Mouse (Mus musculus): ENCODE results near the gene Zfp423. TPM values are rescaled to one million over a fixed set of nuclear protein-coding genes. Genes with fewer than 3 reads are reported as not detected.

Zfp423 gene
- polyA plus RNA-seq, 1 experiment from 2014 or later, result 10.4 TPM

DNA sequence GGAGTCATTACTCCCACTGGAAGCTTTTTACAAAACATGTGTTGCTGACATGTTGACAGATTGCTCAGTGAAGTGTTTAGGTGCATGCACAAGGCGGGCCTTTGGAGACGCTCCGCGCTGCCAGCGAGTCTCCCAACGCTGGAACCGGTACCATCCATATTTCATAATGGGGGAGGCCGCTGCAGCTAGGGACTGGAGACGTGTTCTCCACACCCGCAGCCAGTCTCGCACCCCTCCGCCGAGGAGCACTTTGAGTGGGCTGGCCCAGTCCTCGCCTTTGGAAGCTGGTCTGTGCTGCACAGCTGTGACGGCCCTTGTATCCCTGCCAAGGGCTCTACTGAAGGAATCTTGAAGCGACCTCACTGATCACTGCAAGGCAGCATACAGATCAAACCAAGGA, 122.5 kb downstream of the Zfp423 start:
- Histone ChIP-seq H3K36me3 (no peaks in the 10 kb centered on the region), H3K4me3 (peak overlapping the region; percentile 22), H3K4me1 (peaks cover 63% of the 10 kb centered on the region), H3K27ac (peak overlapping the region; percentile 50; the same call in 1 of the 2 replicates), H3K9me3 (no peaks in the 10 kb centered on the region), H3K27me3 (ENCODE audit: insufficient read depth, poor library complexity, severe bottlenecking) (no peaks in the 10 kb centered on the region)
- DNase-seq (ENCODE audit: low spot score), result peak; percentile 87
- WGBS, result 23% methylated on average over 16 of the region's 16 CpGs

- Histone ChIP-seq H3K4me3 (no peak overlapping the region; the same call in 1 of the 2 replicates), H3K4me1 (peaks cover 72% of the 10 kb centered on the region), H3K36me3 (no peaks in the 10 kb centered on the region), H3K9me3 (no peaks in the 10 kb centered on the region), H3K27me3 (ENCODE audit: insufficient read depth, poor library complexity, severe bottlenecking) (no peaks in the 10 kb centered on the region), H3K27ac (peak overlapping the region; percentile 80; the same call in 1 of the 2 replicates)
- 15% methylated on average over 7 of the region's 7 CpGs for WGBS
- no peak for DNase-seq (ENCODE audit: low spot score)
Measured at GRCm38 (mm10) chr8:87835924-87836323, 123.5 kb downstream of the Zfp423 start.

GRCm38 (mm10) chr8:87835411-87835821, 124.0 kb downstream of the Zfp423 start:
- Histone ChIP-seq H3K36me3 (no peaks in the 10 kb centered on the region), H3K4me1 (peaks cover 77% of the 10 kb centered on the region), H3K4me3 (peak overlapping the region; percentile 27; the same call in 1 of the 2 replicates), H3K27ac (peak overlapping the region; percentile 80), H3K27me3 (ENCODE audit: insufficient read depth, poor library complexity, severe bottlenecking) (no peaks in the 10 kb centered on the region), H3K9me3 (no peaks in the 10 kb centered on the region)
- no peak for DNase-seq (ENCODE audit: low spot score)
- WGBS, result 5% methylated on average over 11 of the region's 11 CpGs

- no peaks in the 10 kb centered on the region for H3K27me3 ChIP-seq (ENCODE audit: insufficient read depth, poor library complexity, severe bottlenecking)
- WGBS, result 35% methylated on average over 5 of the region's 5 CpGs
- H3K4me1 ChIP-seq, result peaks cover 82% of the 10 kb centered on the region
- H3K36me3 ChIP-seq, result no peaks in the 10 kb centered on the region
- H3K4me3 ChIP-seq, result no peak overlapping the region
- peak overlapping the region; percentile 56 for H3K27ac ChIP-seq
- H3K9me3 ChIP-seq, result no peaks in the 10 kb centered on the region
- no peak for DNase-seq (ENCODE audit: low spot score)
Measured at GRCm38 (mm10) chr8:87834656-87835055, 124.7 kb downstream of the Zfp423 start.

DNA sequence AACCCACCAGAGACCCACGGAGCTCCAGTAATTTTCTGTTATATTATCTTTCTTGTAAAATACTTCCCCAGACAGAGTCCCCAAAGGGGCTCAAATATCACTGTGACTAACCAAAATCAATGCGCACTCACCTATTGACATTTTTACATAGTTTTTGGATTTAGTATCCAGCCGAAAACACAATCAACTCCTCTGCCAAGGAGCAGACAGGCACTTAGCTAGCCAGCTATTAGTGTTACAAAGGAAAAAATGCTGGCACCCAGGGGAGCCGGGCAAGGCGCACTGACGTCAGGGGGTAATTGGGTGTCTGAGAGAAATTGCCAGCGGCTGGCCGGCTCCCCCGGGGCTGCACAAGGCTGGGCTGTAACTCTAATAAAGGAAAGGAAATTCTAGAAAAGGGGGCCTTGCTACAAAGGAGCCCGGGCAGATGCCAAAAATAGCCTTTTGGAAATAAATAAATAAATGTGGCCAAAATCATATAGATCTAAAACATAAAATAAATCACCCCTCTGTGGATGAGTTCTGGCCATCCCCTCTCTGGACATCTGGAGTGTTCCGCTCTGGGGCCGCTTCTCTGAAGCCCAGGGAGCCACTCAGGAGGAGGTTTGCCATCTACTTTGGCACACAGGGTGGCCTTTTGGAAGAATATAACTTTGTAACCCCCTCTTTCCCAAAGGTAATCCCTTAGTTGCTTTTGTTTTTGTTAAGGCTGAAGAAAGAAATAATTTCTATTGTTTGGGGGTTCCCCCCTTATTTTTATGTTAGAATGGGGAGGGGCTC, 125.4 kb downstream of the Zfp423 start:
- H3K27me3 ChIP-seq (ENCODE audit: insufficient read depth, poor library complexity, severe bottlenecking), result no peaks in the 10 kb centered on the region
- 39% methylated on average over 12 of the region's 12 CpGs for WGBS
- no peaks in the 10 kb centered on the region for H3K36me3 ChIP-seq
- H3K27ac ChIP-seq, result peak overlapping the region; percentile 81
- no peak overlapping the region for H3K4me3 ChIP-seq
- no peaks in the 10 kb centered on the region for H3K9me3 ChIP-seq
- H3K4me1 ChIP-seq, result peaks cover 82% of the 10 kb centered on the region
- no peak for DNase-seq (ENCODE audit: low spot score)

DNA sequence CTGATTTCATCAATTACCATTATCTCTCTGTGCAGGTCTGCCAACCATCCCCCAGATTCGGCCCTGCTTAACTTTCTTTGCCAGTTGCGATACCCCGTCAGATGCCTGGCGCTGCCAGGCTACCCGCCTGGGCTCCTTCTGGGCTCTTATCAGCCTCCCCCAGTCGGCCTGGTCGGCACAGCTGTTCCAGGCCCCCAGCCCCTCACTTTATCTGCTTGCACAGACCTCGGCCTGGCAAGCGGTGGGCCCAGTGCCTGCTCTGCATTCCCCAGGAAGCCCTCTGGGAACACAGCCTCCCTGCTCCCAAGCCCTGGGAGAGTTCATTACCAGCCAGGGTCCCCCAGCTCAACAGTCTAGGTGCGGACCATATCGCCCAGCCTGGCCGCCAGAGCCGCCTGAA, 126.1 kb downstream of the Zfp423 start:
- H3K27ac ChIP-seq, result peak overlapping the region; percentile 81
- H3K27me3 ChIP-seq (ENCODE audit: insufficient read depth, poor library complexity, severe bottlenecking), result no peaks in the 10 kb centered on the region
- H3K4me1 ChIP-seq, result peaks cover 83% of the 10 kb centered on the region
- 23% methylated on average over 13 of the region's 13 CpGs for WGBS
- H3K4me3 ChIP-seq, result 0 out of 2 replicates have a peak overlapping the region, but pooled peaks have one; percentile 8
- H3K9me3 ChIP-seq, result no peaks in the 10 kb centered on the region
- peak; percentile 83 for DNase-seq (ENCODE audit: low spot score)
- no peaks in the 10 kb centered on the region for H3K36me3 ChIP-seq

GRCm38 (mm10) chr8:87832381-87833325, 126.7 kb downstream of the Zfp423 start:
- DNase-seq (ENCODE audit: low spot score), result no peak
- H3K36me3 ChIP-seq, result no peaks in the 10 kb centered on the region
- 43% methylated on average over 23 of the region's 23 CpGs for WGBS
- H3K4me3 ChIP-seq, result no peak overlapping the region
- H3K27me3 ChIP-seq (ENCODE audit: insufficient read depth, poor library complexity, severe bottlenecking), result no peaks in the 10 kb centered on the region
- peaks cover 78% of the 10 kb centered on the region for H3K4me1 ChIP-seq
- H3K9me3 ChIP-seq, result no peaks in the 10 kb centered on the region
- peak overlapping the region; percentile 87 for H3K27ac ChIP-seq

- H3K4me3 ChIP-seq, result 0 out of 2 replicates have a peak overlapping the region, but pooled peaks have one; percentile 13
- 9% methylated on average over 5 of the region's 5 CpGs for WGBS
Measured at GRCm38 (mm10) chr8:87831567-87831966, 127.8 kb downstream of the Zfp423 start.

GRCm38 (mm10) chr8:87831116-87831515, 128.3 kb downstream of the Zfp423 start:
- Histone ChIP-seq H3K4me1 (peaks cover 66% of the 10 kb centered on the region), H3K27ac (peak overlapping the region; percentile 87), H3K27me3 (ENCODE audit: insufficient read depth, poor library complexity, severe bottlenecking) (no peaks in the 10 kb centered on the region), H3K9me3 (no peaks in the 10 kb centered on the region), H3K36me3 (no peaks in the 10 kb centered on the region), H3K4me3 (0 out of 2 replicates have a peak overlapping the region, but pooled peaks have one; percentile 13)
- no peak for DNase-seq (ENCODE audit: low spot score)
- 16% methylated on average over 9 of the region's 9 CpGs for WGBS

More at GRCm38 (mm10) chr8:87831567-87831966, 127.8 kb downstream of the Zfp423 start:
- no peaks in the 10 kb centered on the region for H3K9me3 ChIP-seq
- no peaks in the 10 kb centered on the region for H3K27me3 ChIP-seq (ENCODE audit: insufficient read depth, poor library complexity, severe bottlenecking)
- no peak for DNase-seq (ENCODE audit: low spot score)
- peaks cover 67% of the 10 kb centered on the region for H3K4me1 ChIP-seq
- H3K27ac ChIP-seq, result peak overlapping the region; percentile 87
- H3K36me3 ChIP-seq, result no peaks in the 10 kb centered on the region

DNA sequence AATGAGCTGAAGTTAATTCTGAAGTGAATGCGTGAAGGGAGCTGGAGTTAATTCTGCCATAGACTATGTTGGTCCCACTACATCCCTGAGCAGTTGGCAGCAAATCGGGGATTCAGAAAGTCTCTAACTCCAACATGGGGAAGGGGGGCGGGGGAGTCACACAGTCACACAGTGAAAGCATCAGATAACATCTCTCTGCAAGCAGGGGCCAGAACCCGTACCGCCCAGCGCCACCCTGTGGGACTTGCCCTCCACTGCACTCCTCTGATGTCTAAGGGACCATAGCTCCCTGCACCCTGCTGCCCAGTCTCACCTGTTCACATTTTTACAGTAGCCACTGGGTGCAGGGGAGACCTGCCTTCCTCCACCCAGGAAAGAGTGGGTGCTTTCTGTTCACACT, 129.2 kb downstream of the Zfp423 start:
- H3K4me1 ChIP-seq, result peaks cover 58% of the 10 kb centered on the region
- no peak for DNase-seq (ENCODE audit: low spot score)

DNA sequence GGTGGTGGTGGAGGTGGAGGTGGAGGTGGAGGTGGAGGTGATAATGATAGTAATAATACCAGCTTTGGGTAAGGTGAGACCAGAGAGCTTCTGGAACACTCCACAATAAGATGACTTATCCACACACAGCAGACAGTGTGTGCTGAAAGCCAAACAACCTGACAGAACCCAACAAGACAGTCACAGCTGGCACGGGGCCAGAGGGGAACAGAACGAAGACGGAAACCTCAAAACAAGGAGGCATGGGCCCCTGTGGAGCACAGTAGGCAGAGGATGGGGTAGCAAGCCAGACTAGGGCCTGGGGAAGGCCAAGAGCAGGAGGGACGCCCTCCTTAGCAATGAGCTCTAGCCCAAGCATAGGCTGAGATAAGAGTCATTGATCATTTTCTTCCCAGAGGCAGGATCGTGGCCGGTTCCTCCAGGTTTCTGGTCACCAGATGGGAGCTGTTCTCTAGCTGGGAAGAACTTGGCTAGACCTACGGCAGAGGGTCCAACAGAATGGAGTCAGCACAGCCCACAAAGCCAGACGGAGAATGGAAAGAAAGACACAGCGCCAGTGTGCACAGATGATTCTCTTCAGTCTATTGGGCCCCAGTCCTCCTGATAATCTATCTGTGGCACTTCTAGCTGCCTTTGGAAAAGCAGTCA, 133.3 kb downstream of the Zfp423 start:
- H3K27ac ChIP-seq, result no peak overlapping the region

More for the DNA sequence above, 129.2 kb downstream of the Zfp423 start:
- Histone ChIP-seq H3K4me3 (no peak overlapping the region), H3K27me3 (ENCODE audit: insufficient read depth, poor library complexity, severe bottlenecking) (no peaks in the 10 kb centered on the region), H3K9me3 (no peaks in the 10 kb centered on the region), H3K27ac (0 out of 2 replicates have a peak overlapping the region, but pooled peaks have one; percentile 87), H3K36me3 (no peaks in the 10 kb centered on the region)
- 15% methylated on average over 6 of the region's 6 CpGs for WGBS

DNA sequence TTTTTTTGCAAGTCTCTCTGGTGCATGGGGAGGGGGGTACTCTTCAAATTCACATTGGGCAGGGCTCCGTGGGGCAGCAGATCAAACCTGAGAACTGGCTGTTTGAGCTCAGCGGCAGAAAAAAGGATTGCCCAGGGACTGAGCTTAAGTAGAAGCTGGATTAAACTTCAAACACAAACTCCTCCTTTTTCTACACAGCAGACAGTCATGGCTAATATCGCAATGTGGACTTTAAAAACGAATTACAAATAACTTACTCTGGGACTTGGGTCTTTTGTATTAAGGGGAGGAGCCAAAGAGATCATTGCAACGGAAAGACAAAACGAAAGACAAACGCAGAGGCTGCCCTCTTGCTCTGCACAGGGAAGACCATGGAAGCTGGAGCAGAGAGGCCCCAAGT, 136.2 kb downstream of the Zfp423 start:
- 26% methylated on average over 7 of the region's 7 CpGs for WGBS
- H3K27me3 ChIP-seq (ENCODE audit: insufficient read depth, poor library complexity, severe bottlenecking), result no peaks in the 10 kb centered on the region
- H3K27ac ChIP-seq, result peak overlapping the region; percentile 42
- peaks cover 27% of the 10 kb centered on the region for H3K4me1 ChIP-seq
- H3K36me3 ChIP-seq, result no peaks in the 10 kb centered on the region
- H3K9me3 ChIP-seq, result no peaks in the 10 kb centered on the region
- no peak overlapping the region for H3K4me3 ChIP-seq
- no peak for DNase-seq (ENCODE audit: low spot score)

More for the DNA sequence above, 133.3 kb downstream of the Zfp423 start:
- H3K4me3 ChIP-seq, result no peak overlapping the region
- H3K9me3 ChIP-seq, result no peaks in the 10 kb centered on the region
- DNase-seq (ENCODE audit: low spot score), result no peak
- H3K36me3 ChIP-seq, result no peaks in the 10 kb centered on the region
- no peaks in the 10 kb centered on the region for H3K27me3 ChIP-seq (ENCODE audit: insufficient read depth, poor library complexity, severe bottlenecking)
- peaks cover 39% of the 10 kb centered on the region for H3K4me1 ChIP-seq
- WGBS, result 77% methylated on average over 9 of the region's 9 CpGs

All from heart, embryonic 10.5 days (tissue).